Mouse (Mus musculus): ENCODE data around the gene Tbc1d10c.

DNA sequence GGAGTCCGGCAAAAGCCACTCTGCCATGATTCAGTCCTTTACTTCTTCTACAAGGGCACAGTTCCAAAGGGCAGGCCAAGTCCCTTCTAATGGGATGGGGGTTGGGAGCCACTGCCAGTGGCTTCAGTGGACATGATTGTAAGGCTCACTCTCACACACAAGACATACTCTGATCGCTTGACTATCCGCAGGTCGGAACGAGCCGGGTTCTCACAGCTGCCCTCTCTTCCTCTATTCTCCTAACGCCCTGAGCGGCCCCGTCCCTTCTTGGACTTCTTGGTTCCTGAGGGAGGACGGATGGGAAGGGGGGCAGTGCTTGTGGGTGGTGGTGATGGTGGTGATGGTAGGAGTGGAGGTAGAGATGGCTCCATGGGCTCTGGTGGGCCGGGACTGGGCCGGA, 34.3 kb downstream of the Tbc1d10c start:
- TF ChIP-seq CTCF (IDR thresholded peaks at IDR 0.05; ENCODE audit: extremely low read depth, insufficient read length, insufficient replicate concordance, low read depth, low read length) (no peak), POLR2A (IDR thresholded peaks at IDR 0.05; ENCODE audit: low read depth, low read length) (no peak)
